Mouse (Mus musculus): ENCODE measurements around the gene Nacc1.

Gene Nacc1

DNA sequence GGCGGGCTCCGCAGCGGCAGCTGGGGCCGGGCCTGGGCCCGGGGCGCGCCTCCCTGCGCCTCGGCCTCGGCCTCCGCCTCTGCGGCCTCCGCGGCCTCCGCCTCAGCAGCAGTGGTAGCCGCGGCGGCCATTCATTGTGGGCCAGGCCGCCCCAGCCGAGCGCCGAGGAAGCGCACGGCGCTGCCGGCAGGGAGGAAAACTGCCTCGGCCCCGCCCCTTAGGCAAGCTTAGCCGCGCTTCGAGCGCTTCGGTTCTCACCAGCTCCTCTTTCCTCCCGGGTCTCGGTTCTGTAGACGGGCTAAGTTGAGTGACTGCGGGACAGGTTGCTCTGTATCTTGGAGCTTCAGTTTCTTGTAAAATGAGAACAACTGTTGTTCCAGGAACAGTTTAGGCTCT lies at the start of gene Nacc1:
Nacc1 (minus strand) TSS at position 158 of the 396 bp plus-strand sequence.
- peak; percentile 75 to 77 for DNase-seq (ENCODE audit: low read depth in 2 of 2, low spot score in 2 of 2)

GRCm38 (mm10) chr8:84736521-84736920 lies 48.9 kb upstream of the Nacc1 start:
- no peak for DNase-seq (ENCODE audit: low read depth in 2 of 2, low spot score in 2 of 2)

- DNase-seq (ENCODE audit: low read depth in 2 of 2, low spot score in 2 of 2) = no peak
Observed at GRCm38 (mm10) chr8:84735597-84735996, 47.9 kb upstream of the Nacc1 start.

DNA sequence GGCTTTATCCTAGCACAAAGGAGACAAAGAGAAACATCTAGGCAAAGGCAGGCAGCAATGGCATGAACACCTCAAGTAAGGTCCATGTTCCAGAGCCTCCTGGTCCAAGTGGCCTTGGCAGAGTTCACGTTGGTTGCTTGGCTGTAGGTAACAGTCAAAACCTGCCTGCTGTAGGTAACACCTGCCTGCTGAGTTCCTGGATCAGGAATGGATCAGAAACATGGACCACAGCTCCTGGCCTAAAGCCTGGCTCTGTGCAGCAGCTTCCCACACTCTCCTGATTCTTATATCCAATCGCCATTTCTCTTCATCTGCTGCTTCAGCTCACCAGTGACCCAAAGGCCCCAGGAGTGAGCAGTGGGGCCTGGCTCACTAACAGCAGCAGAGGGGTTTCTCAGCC lies 47.0 kb upstream of the Nacc1 start:
- no peak for DNase-seq (ENCODE audit: low read depth in 2 of 2, low spot score in 2 of 2)

- DNase-seq (ENCODE audit: low read depth in 2 of 2, low spot score in 2 of 2) = no peak
Observed at GRCm38 (mm10) chr8:84733959-84734358, 46.3 kb upstream of the Nacc1 start.

DNA sequence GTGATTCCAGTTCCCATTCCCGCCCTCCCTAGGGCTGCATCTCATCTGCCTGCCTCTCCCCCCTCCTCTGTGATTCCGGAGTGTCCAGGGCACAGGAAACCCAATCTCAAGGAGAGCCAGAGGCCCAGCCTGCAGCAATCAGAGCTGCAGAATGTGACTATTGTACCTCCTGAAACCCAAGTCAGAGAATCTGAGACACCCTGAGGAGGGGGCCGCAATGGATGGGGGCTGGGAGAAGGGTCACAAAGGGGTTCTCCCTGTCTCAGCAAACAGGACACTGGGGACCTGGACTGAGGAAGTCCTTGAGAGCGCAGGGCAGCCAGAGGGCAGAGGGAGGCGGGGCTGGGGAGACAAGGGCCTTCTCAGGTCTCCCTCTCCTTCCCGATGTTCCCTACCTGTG lies 45.3 kb upstream of the Nacc1 start:
- no peak for DNase-seq (ENCODE audit: low read depth in 2 of 2, low spot score in 2 of 2)

GRCm38 (mm10) chr8:84732545-84732944 lies 44.9 kb upstream of the Nacc1 start:
- DNase-seq (ENCODE audit: low read depth in 2 of 2, low spot score in 2 of 2) = no peak

DNA sequence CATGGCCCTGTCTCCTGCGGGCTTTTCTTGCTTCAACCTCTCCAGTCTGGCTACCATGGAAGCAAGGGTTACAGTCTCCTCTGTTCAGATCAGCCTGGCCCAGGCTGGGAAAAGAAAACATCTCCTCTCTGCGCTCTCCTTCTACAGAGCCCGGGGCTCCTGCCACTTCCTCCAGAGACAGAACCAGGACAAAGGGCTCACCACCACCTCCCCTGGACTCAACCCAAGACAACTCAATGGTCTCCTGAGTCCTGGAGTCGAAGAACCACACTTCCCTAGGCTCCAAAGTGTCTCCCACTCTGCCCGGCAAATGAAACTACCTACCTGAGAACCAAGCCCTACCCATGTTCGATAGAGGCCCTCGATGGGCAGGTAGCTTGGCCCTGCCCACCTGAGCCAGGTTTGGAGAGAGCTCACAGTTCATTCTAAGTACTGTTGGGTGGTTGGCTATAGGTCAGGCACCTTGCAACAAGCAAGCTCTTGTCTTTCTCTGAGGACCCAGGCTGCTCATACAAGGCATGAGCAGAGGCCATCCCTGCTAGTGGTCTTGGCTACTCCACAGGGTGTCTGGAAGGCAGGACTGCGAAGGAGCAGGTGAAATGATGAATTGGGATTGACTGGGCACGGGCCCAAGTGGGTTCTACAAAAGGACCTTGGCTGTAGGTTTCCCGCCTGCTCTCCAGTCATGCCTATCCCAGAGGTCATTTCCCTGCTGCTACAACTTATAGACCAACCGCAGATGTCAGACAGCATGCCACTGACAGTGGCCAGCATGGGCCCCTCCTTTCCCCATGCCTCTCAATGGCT lies 43.9 kb upstream of the Nacc1 start:
- no peak for DNase-seq (ENCODE audit: low read depth in 2 of 2, low spot score in 2 of 2)

DNA sequence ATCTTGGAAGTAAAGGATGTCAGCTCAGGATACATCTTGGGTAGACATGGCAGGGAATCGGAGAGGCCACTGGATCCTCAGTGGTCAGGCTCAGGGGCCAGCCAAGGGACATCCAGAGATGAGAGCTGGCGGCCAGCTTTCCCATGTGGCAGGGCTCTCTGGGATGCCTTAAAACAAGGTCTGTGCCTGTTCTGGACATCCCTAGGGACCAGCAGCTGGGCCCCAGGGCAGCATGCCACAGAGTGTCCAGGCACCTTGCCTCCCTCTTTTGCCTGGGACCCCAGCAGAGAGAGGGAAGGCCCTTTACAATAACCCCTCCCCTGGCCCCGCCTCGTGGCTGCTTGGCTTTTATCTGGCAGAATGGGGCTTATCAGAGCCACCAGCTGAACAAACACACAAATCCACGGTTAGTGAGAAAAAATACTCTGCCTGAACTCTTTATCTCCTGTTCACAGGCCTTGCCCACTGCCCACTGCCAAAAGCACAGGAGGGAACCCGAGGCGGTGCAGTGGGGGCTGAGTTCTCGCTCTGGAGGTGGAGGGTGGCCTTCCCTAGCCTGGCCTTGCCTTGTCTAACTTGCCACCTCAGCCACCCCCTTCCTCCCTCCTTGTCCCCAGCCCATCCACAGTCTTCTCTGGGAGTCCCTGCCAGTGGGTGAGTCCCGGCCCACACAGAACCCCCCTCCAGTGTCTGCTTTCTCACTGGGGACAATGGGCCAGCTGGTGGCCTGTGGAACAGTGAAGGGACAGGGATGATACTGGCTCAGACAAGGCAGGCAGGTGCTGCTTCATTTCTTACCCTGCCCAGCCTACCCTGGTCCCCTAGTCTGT lies 43.1 kb upstream of the Nacc1 start:
- no peak for DNase-seq (ENCODE audit: low read depth in 2 of 2, low spot score in 2 of 2)

DNA sequence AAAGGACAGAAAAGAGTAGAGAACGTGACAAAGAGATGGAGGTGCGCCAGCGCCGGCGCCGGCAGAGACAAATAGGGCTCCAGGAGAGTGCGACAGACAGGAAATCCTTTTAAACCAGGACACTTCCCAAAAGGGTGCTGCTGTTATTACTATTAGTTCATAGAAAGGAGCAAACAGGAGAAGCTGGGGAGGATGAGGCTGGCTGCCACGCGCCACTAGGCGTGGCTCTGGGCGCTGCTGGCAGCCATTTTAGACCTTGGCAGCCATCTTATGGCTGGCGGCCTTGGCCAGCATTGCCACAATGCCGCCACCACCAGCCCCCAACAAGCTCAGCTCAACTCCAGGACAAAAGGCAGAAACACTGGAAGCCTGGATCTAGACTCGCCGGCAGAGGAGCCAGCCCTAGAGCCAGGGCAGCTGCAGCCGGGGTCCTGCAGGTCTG lies 42.3 kb upstream of the Nacc1 start:
- no peak for DNase-seq (ENCODE audit: low read depth in 2 of 2, low spot score in 2 of 2)

- DNase-seq (ENCODE audit: low read depth in 2 of 2, low spot score in 2 of 2) = no peak
Observed at GRCm38 (mm10) chr8:84728474-84728873, 40.8 kb upstream of the Nacc1 start.

DNA sequence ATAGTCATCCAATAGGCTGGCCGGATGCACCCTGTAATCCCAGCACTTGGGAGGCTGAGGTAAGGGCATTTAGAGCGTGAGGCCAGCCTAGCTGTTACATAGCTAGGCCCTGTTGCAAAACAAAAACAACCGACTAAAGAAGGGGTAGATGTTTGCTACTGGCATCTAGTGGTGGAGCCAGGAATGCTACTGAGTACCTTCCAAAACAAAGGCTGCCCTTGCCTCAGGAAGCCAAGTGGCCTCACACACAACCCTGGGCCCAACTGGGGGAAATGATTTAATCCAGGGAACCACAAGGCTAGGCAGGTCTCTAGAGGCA lies 38.2 kb upstream of the Nacc1 start:
- DNase-seq (ENCODE audit: low read depth in 2 of 2, low spot score in 2 of 2) = no peak

DNA sequence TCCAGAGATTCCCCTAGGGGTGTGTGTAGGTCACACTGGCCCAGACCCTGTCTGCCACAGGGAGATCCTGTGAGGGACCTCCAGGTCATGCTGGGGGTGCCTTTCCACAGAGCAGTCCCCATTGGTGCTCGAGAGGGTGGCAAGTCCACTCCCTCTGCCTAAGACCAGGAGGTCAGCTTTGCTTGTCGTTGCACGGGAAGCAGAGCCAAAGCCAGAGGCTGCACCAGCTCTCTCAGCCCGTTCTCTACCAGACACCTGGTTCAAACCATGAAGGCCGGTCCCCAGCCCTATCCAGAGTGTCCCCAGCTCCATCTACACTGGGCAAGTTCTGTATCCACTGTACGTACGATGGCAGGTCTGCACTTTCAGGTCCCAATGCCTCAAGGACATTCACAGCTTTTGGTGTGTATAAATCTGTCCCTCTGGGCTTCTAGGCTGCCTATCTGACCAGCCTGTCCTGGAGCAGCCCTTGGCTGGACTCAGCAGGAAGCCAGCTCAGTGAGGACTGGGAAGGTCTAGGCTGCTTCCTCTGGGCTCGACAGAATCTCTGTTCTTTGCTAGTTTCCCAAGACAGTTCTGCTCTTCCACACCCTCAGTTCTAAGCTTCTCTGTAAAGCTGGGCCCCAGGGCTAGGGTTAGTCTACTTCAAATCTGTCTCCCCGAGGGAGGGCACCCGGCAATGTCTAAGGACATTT lies 37.7 kb upstream of the Nacc1 start:
- DNase-seq (ENCODE audit: low read depth in 2 of 2, low spot score in 2 of 2) = no peak

- DNase-seq (ENCODE audit: low read depth in 2 of 2, low spot score in 2 of 2) = no peak
Observed at GRCm38 (mm10) chr8:84724683-84725082, 37.0 kb upstream of the Nacc1 start.

- DNase-seq (ENCODE audit: low read depth in 2 of 2, low spot score in 2 of 2) = no peak
Observed at GRCm38 (mm10) chr8:84723571-84723900, 35.9 kb upstream of the Nacc1 start.

GRCm38 (mm10) chr8:84722850-84723570 lies 35.3 kb upstream of the Nacc1 start, which contains the start of gene G430095P16Rik:
Gene G430095P16Rik, plus strand, starts transcription at chr8:84723007.
- peak; percentile 54 to 59 for DNase-seq (ENCODE audit: low read depth in 2 of 2, low spot score in 2 of 2)

DNA sequence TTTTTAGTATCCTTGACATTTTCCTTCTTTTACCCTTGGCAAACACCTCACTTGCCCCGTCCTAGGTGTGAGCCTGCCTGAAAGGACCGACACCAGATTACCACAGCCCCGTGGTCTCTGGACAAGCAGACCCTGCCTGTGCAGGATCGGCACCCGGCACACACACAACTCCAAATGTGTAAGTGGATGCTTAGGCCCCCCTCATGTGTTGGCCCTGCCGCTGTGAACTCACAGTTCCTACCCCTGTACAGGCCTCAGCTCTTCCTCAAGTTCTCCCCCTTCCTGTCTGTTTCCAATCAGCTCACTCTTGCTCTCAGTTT lies 34.8 kb upstream of the Nacc1 start:
- DNase-seq (ENCODE audit: low read depth in 2 of 2, low spot score in 2 of 2) = no peak

DNA sequence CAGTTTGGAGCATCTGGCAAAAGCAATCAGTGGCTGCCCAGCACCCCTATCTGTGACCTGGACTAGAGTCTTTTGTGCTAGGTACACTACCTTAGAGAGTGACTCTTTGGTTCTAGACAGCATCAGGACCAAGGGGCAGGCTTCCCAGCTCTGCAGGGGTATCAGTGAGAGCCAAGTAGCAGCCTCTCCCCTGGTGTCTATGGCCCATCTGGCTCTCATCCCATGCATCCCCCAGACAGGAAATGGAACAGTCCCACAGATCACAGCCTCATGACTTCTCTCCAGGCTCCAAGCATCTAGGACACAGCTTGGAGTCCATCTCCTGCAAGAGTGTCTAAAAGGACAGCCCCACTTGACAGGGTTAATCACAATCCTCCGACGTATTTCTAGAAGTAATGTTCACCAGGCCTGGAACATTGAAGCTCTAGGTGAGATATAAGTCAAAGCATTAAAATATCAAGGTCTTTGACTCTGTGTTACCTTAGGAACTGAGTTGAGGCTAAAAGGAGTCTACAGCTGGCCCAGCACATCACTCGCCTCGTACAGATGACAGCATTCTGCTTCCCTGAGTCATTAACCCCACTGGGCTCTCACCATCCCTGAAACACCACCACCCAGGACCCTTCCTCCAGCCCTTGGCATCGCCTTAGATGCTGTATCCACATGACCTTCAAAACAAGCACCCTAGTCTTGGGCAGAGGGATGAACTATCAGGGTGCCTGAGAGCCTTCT lies 31.5 kb upstream of the Nacc1 start:
- DNase-seq (ENCODE audit: low read depth in 2 of 2, low spot score in 2 of 2) = no peak

DNA sequence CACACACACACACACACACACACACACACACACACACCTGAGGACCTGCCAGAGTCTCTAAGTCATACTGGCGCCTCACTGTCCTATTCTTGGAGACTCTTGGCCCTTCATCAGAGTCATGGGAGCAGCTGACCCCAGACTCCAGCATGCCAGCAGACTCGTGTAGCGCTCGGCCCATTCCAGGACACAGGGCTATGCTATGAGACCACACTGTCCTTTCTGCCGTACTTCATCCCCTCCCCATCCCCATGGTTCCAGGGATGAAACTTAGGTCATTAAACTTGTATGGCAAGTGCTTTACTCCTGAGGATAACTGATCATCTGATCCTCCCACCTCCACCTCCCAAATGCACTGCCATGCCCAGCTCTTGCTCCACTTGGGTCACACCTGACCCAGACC lies 30.8 kb upstream of the Nacc1 start:
- no peak for DNase-seq (ENCODE audit: low read depth in 2 of 2, low spot score in 2 of 2)

GRCm38 (mm10) chr8:84716790-84717189 lies 29.1 kb upstream of the Nacc1 start:
- DNase-seq (ENCODE audit: low read depth in 2 of 2, low spot score in 2 of 2) = no peak
